In the genomic region with DNA sequence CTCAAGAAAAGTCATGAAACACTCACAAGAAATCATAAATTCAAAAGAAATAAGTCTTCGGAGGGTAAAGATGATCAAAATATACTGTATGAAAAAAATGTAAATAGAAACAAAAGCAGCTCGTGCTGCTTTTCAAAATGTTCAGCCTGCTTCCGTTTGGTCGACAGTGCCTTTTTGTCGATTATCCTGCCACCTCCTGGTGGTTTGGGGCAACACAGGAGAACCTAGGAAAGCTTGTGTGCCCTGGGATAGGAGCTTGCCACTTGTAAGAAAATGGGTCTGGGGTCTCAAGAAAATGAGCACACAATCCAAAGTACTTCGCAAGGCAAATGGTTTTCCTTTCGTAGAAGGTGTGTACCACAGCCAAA, we compare ENCODE assay signal across 8 mouse cellular contexts. TPM values are rescaled to one million over a fixed set of nuclear protein-coding genes. Genes with fewer than 3 reads are reported as not detected.
DNase-seq lines count a peak whose midpoint lies in the region; ATAC-seq and TF ChIP-seq lines count a peak whose summit lies in the region.

No protein-coding gene starts in this region.

- no peak for TF ChIP-seq POLR2A in bone marrow, adult 2 months (IDR thresholded peaks at IDR 0.05; ENCODE audit: borderline replicate concordance, control insufficient read depth, low read depth, low read length)

- H3K4me1 ChIP-seq in bone marrow, adult 2 months (ENCODE audit: control insufficient read depth, insufficient read depth, low read length) = no peaks in the 10 kb centered on the region; the same call in 1 of the 2 replicates
- H3K4me1 ChIP-seq in embryonic facial prominence, embryonic 15.5 days = peaks cover 4% of the 10 kb centered on the region; the same call in 1 of the 2 replicates
- H3K4me1 ChIP-seq in heart, embryonic 14.5 days (ENCODE audit: control insufficient read depth in 2 of 2, insufficient read depth in 2 of 2, low read length in 2 of 2) = no peaks in the 10 kb centered on the region
- no peaks in the 10 kb centered on the region for H3K4me1 ChIP-seq in liver, postnatal 0 days (ENCODE audit: insufficient read depth)
- no peaks in the 10 kb centered on the region; the same call in 1 of the 2 replicates for H3K4me1 ChIP-seq in neural tube, embryonic 12.5 days

- H3K36me3 ChIP-seq in embryonic facial prominence, embryonic 15.5 days = no peaks in the 10 kb centered on the region
- no peaks in the 10 kb centered on the region for H3K36me3 ChIP-seq in heart, embryonic 14.5 days (ENCODE audit: control insufficient read depth, insufficient read depth, low read length)
- H3K36me3 ChIP-seq in liver, postnatal 0 days (replicated peaks; ENCODE audit: insufficient read depth, low read length) = no peaks in the 10 kb centered on the region
- no peaks in the 10 kb centered on the region for H3K36me3 ChIP-seq in neural tube, embryonic 12.5 days

- H3K27me3 ChIP-seq in embryonic facial prominence, embryonic 15.5 days = no peaks in the 10 kb centered on the region
- H3K27me3 ChIP-seq in heart, embryonic 14.5 days (ENCODE audit: control insufficient read depth, insufficient read depth, low read length) = no peaks in the 10 kb centered on the region
- H3K27me3 ChIP-seq in liver, postnatal 0 days (ENCODE audit: insufficient read depth, low read length) = no peaks in the 10 kb centered on the region
- no peaks in the 10 kb centered on the region for H3K27me3 ChIP-seq in neural tube, embryonic 12.5 days (replicated peaks)

- H3K4me3 ChIP-seq in bone marrow, adult 2 months (replicated peaks; ENCODE audit: control insufficient read depth, low read depth, low read length) = peak overlapping the region; percentile 64
- H3K4me3 ChIP-seq in embryonic facial prominence, embryonic 15.5 days (replicated peaks) = peak overlapping the region; percentile 80
- peak overlapping the region; percentile 62 to 89; a peak in 3 of 4 replicates for H3K4me3 ChIP-seq in heart, embryonic 14.5 days (ENCODE audit: control insufficient read depth in 1 of 2, insufficient read depth in 1 of 2, low read depth in 1 of 2, low read length in 2 of 2)
- H3K4me3 ChIP-seq in liver, postnatal 0 days (ENCODE audit: low read depth, low read length) = peak overlapping the region; percentile 71
- peak overlapping the region; percentile 61 for H3K4me3 ChIP-seq in neural tube, embryonic 12.5 days

- H3K4me2 ChIP-seq in embryonic facial prominence, embryonic 15.5 days (replicated peaks) = peak overlapping the region; percentile 77
- peak overlapping the region; percentile 98 for H3K4me2 ChIP-seq in heart, embryonic 14.5 days (ENCODE audit: low read length)
- peak overlapping the region; percentile 78 for H3K4me2 ChIP-seq in liver, postnatal 0 days (ENCODE audit: low read depth, low read length)
- H3K4me2 ChIP-seq in neural tube, embryonic 12.5 days (replicated peaks) = peak overlapping the region; percentile 91

- DNase-seq in CD8-positive naive resting alpha-beta T cell, adult 2 months (ENCODE audit: low read depth in 2 of 2, low spot score in 2 of 2) = peak; percentile 68 to 81
- peak; percentile 86 for DNase-seq in kidney, postnatal 10 days
- peak; percentile 84 for DNase-seq in liver, postnatal 0 days
- peak; percentile 79 for DNase-seq in testis, postnatal 10 days (ENCODE audit: low spot score)

- no peak for TF ChIP-seq EP300 in liver, postnatal 0 days (IDR thresholded peaks at IDR 0.05; ENCODE audit: low read depth)

- WGBS in bone marrow, adult 2 months = 1% methylated on average over 7 of the region's 7 CpGs
- under 1% methylated on average over 7 of the region's 7 CpGs for WGBS in embryonic facial prominence, embryonic 15.5 days
- WGBS in heart, embryonic 14.5 days = 1% methylated on average over 7 of the region's 7 CpGs
- 0% methylated on average over 7 of the region's 7 CpGs for WGBS in liver, postnatal 0 days (ENCODE audit: insufficient replicate concordance)
- WGBS in neural tube, embryonic 12.5 days = 2% methylated on average over 7 of the region's 7 CpGs

- H3K27ac ChIP-seq in bone marrow, adult 2 months (ENCODE audit: control insufficient read depth, insufficient read depth, low read depth, low read length, poor library complexity) = no peak overlapping the region
- H3K27ac ChIP-seq in embryonic facial prominence, embryonic 15.5 days (replicated peaks) = peak overlapping the region; percentile 91
- H3K27ac ChIP-seq in heart, embryonic 14.5 days (replicated peaks in 1 of 2; ENCODE audit: control insufficient read depth in 1 of 2, insufficient read depth in 1 of 2, low read depth in 2 of 2, low read length in 2 of 2) = no peak overlapping the region
- H3K27ac ChIP-seq in liver, postnatal 0 days (ENCODE audit: low read depth) = 0 out of 2 replicates have a peak overlapping the region, but pooled peaks have one; percentile 91
- no peak overlapping the region for H3K27ac ChIP-seq in neural tube, embryonic 12.5 days

- no peak overlapping the region for H3K9ac ChIP-seq in embryonic facial prominence, embryonic 15.5 days
- peak overlapping the region; percentile 79 for H3K9ac ChIP-seq in heart, embryonic 14.5 days (ENCODE audit: low read length)
- H3K9ac ChIP-seq in liver, postnatal 0 days (replicated peaks) = peak overlapping the region; percentile 66
- H3K9ac ChIP-seq in neural tube, embryonic 12.5 days = no peak overlapping the region

- no peak for ATAC-seq in embryonic facial prominence, embryonic 15.5 days (ENCODE audit: insufficient number of reproducible peaks, low FRiP score, low TSS enrichment, low read depth)
- ATAC-seq in heart, embryonic 14.5 days (ENCODE audit: insufficient number of reproducible peaks, insufficient read depth, low FRiP score, low read depth) = no peak
- no peak for ATAC-seq in liver, postnatal 0 days
- ATAC-seq in neural tube, embryonic 12.5 days (ENCODE audit: low FRiP score, low read depth) = no peak

- H3K9me3 ChIP-seq in embryonic facial prominence, embryonic 15.5 days (replicated peaks) = no peaks in the 10 kb centered on the region
- no peaks in the 10 kb centered on the region for H3K9me3 ChIP-seq in heart, embryonic 14.5 days (ENCODE audit: control insufficient read depth, low read length)
- no peaks in the 10 kb centered on the region for H3K9me3 ChIP-seq in liver, postnatal 0 days (ENCODE audit: low read length)
- H3K9me3 ChIP-seq in neural tube, embryonic 12.5 days = no peaks in the 10 kb centered on the region

- TF ChIP-seq CTCF in bone marrow, adult 2 months (IDR thresholded peaks at IDR 0.05; ENCODE audit: control insufficient read depth, insufficient read depth, low read length) = peak; percentile 84
- TF ChIP-seq CTCF in liver, postnatal 0 days (IDR thresholded peaks at IDR 0.05; ENCODE audit: low read depth) = peak; percentile 90

RNA-seq across cellular contexts. Expression of gene Hfe2, which starts 21.9 kb away (rescaled TPM):
- polyA plus RNA-seq in bone marrow, adult 2 months (2011; ENCODE audit: insufficient read depth, insufficient read length, low replicate concordance, missing spikeins) = 0.75 TPM in 1 of 2 replicates, not detected in the other
- 12.4 and 16.1 TPM in 2 replicates for polyA plus RNA-seq in embryonic facial prominence, embryonic 15.5 days (2015; fragmentation: Nextera tagmentation; extraction: Ambion mirVana)
- 10.8 and 11.7 TPM in 2 replicates for polyA plus RNA-seq in heart, embryonic 14.5 days (2014; fragmentation: Nextera tagmentation; extraction: Ambion mirVana)
- polyA plus RNA-seq in liver, postnatal 0 days (2015; fragmentation: Nextera tagmentation; extraction: Ambion mirVana) = 19.2 and 21.8 TPM in 2 replicates
- 1.9 and 2.7 TPM in 2 replicates for polyA plus RNA-seq in neural tube, embryonic 12.5 days (2016; fragmentation: Nextera tagmentation; extraction: Ambion mirVana)

RNA-seq across cellular contexts. Expression of gene BC107364, which starts 51.0 kb away (rescaled TPM):
- not detected in 2 replicates for polyA plus RNA-seq in bone marrow, adult 2 months (2011; ENCODE audit: insufficient read depth, insufficient read length, low replicate concordance, missing spikeins)
- 0.31 TPM in 1 of 2 replicates, not detected in the other for polyA plus RNA-seq in embryonic facial prominence, embryonic 15.5 days (2015; fragmentation: Nextera tagmentation; extraction: Ambion mirVana)
- polyA plus RNA-seq in heart, embryonic 14.5 days (2014; fragmentation: Nextera tagmentation; extraction: Ambion mirVana) = 0.66 and 1.0 TPM in 2 replicates
- not detected in 2 replicates for polyA plus RNA-seq in liver, postnatal 0 days (2015; fragmentation: Nextera tagmentation; extraction: Ambion mirVana)
- not detected in 2 replicates for polyA plus RNA-seq in neural tube, embryonic 12.5 days (2016; fragmentation: Nextera tagmentation; extraction: Ambion mirVana)

RNA-seq across cellular contexts. Expression of gene Txnip, which starts 54.7 kb away (rescaled TPM):
- 104 and 163 TPM in 2 replicates for polyA plus RNA-seq in bone marrow, adult 2 months (2011; ENCODE audit: insufficient read depth, insufficient read length, low replicate concordance, missing spikeins)
- polyA plus RNA-seq in embryonic facial prominence, embryonic 15.5 days (2015; fragmentation: Nextera tagmentation; extraction: Ambion mirVana) = 179 and 184 TPM in 2 replicates
- 257 and 262 TPM in 2 replicates for polyA plus RNA-seq in heart, embryonic 14.5 days (2014; fragmentation: Nextera tagmentation; extraction: Ambion mirVana)
- 65.3 and 72.4 TPM in 2 replicates for polyA plus RNA-seq in liver, postnatal 0 days (2015; fragmentation: Nextera tagmentation; extraction: Ambion mirVana)
- polyA plus RNA-seq in neural tube, embryonic 12.5 days (2016; fragmentation: Nextera tagmentation; extraction: Ambion mirVana) = 51.4 and 57.5 TPM in 2 replicates

Comparison
In these comparisons a context has a peak if more than half of its experiments do, and no peak if none do; other contexts are left out.
1. H3K27ac ChIP-seq: peak in embryonic facial prominence, embryonic 15.5 days (single experiment) and liver, postnatal 0 days (single experiment); none in bone marrow, adult 2 months (single experiment), heart, embryonic 14.5 days (0 of 2) and neural tube, embryonic 12.5 days (single experiment).
2. H3K9ac ChIP-seq: peak in heart, embryonic 14.5 days (single experiment) and liver, postnatal 0 days (single experiment); none in embryonic facial prominence, embryonic 15.5 days (single experiment) and neural tube, embryonic 12.5 days (single experiment).
3. Peak in every context shown above with its lines, with median percentiles within 50 percentile points of each other: DNase-seq, H3K4me3 ChIP-seq and H3K4me2 ChIP-seq.